Mouse (Mus musculus): Measurements from ENCODE around the gene Higd1b. TPM values are rescaled to one million over a fixed set of nuclear protein-coding genes. Genes with fewer than 3 reads are reported as not detected.

Higd1b gene
- 1.2 and 2.0 TPM in 2 replicates for polyA plus RNA-seq (2015; fragmentation: Nextera tagmentation; extraction: Ambion mirVana)

DNA sequence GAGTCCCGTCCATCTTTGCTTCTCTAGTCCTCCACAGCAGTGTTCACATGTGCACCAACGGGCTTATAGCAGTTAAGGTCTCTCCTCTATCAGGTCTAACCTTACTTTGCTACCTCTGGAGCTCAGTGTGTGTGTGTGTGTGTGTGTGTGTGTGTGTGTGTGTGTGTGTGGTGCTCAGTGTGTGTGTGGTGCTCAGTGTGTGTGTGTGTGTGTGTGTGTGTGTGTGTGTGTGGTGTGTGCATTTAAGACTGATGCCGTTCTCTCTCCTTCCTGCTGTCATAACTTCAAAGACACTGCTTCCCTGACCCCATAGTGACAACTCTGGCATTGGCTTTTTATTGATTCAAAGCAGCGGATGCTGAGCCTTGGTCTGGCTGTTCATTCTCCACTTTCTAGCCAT is at the start of gene Higd1b:
TSS of gene Higd1b (plus strand) at position 301 of the 400 bp plus-strand sequence.
- Histone ChIP-seq H3K4me1 (no peaks in the 10 kb centered on the region), H3K27ac (peak within 1 kb of the TSS; percentile 25; the same call in 1 of the 2 replicates), H3K4me2 (no peak within 1 kb of the TSS), H3K27me3 (no peaks in the 10 kb centered on the region), H3K9me3 (replicated peaks) (no peaks in the 10 kb centered on the region), H3K4me3 (no peak within 1 kb of the TSS), H3K9ac (no peak within 1 kb of the TSS), H3K36me3 (ENCODE audit: poor library complexity, severe bottlenecking) (peaks cover 46% of the 10 kb centered on the region)
- ATAC-seq, result no peak
- WGBS, result 83% methylated on average over 4 of the region's 4 CpGs

DNA sequence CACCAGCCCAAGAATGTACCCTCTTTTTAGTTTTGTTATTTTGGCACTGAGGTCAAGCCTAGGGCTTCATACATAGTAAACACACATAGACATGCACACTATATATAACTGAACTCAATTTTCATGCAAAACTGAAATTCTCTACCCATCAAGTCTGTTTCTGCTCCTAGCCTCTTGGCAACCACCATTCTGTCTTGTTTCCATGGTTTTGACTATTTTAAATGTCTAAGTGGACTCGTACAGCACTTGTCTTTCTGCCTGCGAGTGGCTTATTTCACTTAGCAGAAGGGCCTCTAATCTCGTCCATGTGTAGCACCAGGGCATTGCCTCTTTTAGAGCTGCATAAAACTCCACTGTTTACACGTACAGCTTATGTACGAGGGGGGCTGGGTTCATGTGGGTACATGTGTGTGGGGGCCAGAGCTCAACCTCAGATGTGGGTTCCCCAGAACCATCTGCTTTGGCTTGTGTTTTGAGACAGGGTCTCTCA is 47.9 kb upstream of the Higd1b start:
- H3K4me3 ChIP-seq, result no peak overlapping the region
- H3K4me2 ChIP-seq, result no peak overlapping the region
- no peak overlapping the region for H3K9ac ChIP-seq
- no peak for ATAC-seq
- H3K9me3 ChIP-seq (replicated peaks), result no peaks in the 10 kb centered on the region
- no peak overlapping the region for H3K27ac ChIP-seq
- 78% methylated on average over 5 of the region's 5 CpGs for WGBS
- H3K4me1 ChIP-seq, result no peaks in the 10 kb centered on the region
- no peaks in the 10 kb centered on the region for H3K27me3 ChIP-seq
- no peaks in the 10 kb centered on the region for H3K36me3 ChIP-seq (ENCODE audit: poor library complexity, severe bottlenecking)

DNA sequence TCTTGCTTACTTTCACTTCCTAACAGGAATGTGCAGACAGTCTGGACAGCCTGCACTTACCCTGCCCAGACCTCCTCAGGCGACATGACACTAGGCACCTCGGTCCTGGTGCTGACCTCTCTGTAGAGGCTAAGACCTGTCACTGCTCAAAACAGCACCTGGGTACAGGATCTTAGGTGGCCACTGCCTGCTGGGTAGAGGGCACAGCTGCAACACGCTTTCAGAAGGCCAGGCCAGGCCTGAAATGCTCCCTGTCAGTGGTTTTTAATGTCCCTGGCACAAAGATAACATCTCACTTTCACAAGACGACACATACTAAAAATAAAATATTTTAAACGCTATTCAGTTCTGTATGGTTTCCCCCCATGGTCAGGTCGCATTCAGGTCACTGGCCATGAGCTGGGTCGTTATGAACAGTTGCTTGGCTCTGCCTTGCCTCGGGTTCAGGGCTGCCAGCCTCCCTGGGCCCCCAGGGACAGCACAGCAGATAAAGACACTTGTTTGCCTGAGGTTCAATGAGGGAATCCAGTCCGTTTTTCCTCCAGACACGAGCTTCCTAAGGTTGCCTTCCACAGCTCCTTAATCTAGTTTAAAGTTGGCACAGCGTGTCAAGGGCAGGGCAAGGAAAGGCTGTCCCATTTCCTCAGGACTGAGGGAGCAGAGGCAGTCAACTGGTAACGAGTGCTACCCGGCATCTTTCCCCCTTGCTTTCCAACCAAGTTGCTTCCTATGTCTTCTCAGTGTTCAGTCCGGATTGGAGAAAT is 43.8 kb upstream of the Higd1b start:
- Histone ChIP-seq H3K27me3 (no peaks in the 10 kb centered on the region), H3K36me3 (ENCODE audit: poor library complexity, severe bottlenecking) (peaks cover 12% of the 10 kb centered on the region; the same call in 1 of the 2 replicates), H3K4me3 (no peak overlapping the region), H3K27ac (no peak overlapping the region), H3K9ac (no peak overlapping the region), H3K4me2 (no peak overlapping the region), H3K9me3 (replicated peaks) (no peaks in the 10 kb centered on the region), H3K4me1 (no peaks in the 10 kb centered on the region)
- no peak for ATAC-seq
- WGBS, result 63% methylated on average over 14 of the region's 14 CpGs

DNA sequence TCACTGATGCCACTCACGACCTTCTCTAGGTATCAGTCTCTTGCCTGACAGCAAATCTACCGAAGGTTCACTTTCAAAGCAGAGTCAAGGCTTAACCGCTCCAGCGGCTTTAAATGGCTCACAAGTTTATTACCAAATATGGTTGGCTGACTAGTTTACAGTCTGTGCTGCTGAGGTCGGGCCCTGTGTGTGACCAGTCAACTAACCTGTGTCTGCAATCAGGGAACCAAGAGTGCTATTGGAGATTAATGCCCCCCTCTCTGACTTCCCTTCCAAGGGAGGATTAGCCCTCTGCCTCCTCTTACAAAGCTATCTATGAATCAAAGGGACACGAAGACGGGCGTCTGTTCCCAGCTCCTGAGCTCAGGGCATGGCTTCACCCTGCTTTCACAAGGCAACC is 41.5 kb upstream of the Higd1b start:
- H3K36me3 ChIP-seq (ENCODE audit: poor library complexity, severe bottlenecking), result peaks cover 28% of the 10 kb centered on the region; the same call in 1 of the 2 replicates
- H3K9ac ChIP-seq, result no peak overlapping the region
- H3K4me1 ChIP-seq, result no peaks in the 10 kb centered on the region
- no peak for ATAC-seq
- no peak overlapping the region for H3K4me2 ChIP-seq
- no peak overlapping the region for H3K4me3 ChIP-seq
- WGBS, result 55% methylated on average over 8 of the region's 8 CpGs
- H3K27me3 ChIP-seq, result no peaks in the 10 kb centered on the region
- no peaks in the 10 kb centered on the region for H3K9me3 ChIP-seq (replicated peaks)
- H3K27ac ChIP-seq, result no peak overlapping the region

DNA sequence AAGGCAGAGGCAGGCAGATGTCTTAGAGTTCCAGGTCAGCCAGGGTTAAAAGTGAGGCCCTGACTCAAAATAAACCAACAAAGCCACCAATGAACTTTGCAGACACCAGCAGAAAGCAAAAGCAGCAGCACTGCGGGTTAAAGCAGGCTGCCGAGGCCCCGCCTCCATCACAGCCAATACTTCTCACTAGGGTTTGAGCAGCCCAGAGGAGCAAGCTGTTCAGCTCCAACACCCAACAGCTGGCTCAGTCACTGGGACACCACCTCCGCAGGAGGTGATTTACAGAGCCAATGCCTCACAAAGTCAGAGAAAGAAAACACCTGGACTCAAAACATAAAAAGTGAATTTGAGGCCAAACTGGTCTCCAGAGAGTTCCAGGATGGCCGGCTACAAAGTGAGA is 32.2 kb upstream of the Higd1b start:
- H3K4me2 ChIP-seq, result no peak overlapping the region
- no peaks in the 10 kb centered on the region for H3K4me1 ChIP-seq
- whole genome bisulfite sequencing, result 89% methylated on average over 5 of the region's 5 CpGs
- no peak for ATAC-seq
- no peak overlapping the region for H3K9ac ChIP-seq
- H3K9me3 ChIP-seq (replicated peaks), result no peaks in the 10 kb centered on the region
- H3K4me3 ChIP-seq, result no peak overlapping the region
- H3K36me3 ChIP-seq (ENCODE audit: poor library complexity, severe bottlenecking), result peaks cover 60% of the 10 kb centered on the region
- H3K27me3 ChIP-seq, result no peaks in the 10 kb centered on the region
- no peak overlapping the region for H3K27ac ChIP-seq

DNA sequence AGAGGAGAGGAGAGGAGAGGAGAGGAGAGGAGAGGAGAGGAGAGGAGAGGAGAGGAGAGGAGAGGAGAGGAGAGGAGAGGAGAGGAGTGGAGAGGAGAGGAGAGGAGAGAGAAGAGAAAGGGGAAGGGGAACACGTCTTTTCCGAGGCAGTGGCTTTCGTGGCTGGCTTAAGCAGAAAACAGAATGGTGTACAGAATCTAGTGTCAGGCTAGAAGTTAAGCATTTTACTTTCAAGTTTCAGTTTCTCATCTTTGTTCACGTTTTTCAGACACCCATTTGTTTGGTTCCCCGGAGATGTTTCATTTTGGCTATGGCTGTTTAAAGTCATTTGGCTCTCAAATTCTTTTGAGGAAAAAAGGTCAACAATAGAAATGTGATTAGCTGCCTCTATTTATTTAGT is 27.4 kb upstream of the Higd1b start:
- Histone ChIP-seq H3K4me3 (no peak overlapping the region), H3K27ac (no peak overlapping the region), H3K9me3 (replicated peaks) (no peaks in the 10 kb centered on the region), H3K9ac (no peak overlapping the region), H3K4me1 (peaks cover 20% of the 10 kb centered on the region), H3K27me3 (no peaks in the 10 kb centered on the region), H3K36me3 (ENCODE audit: poor library complexity, severe bottlenecking) (peaks cover 23% of the 10 kb centered on the region), H3K4me2 (no peak overlapping the region)
- ATAC-seq, result no peak
- WGBS, result 77% methylated on average over 5 of the region's 5 CpGs

DNA sequence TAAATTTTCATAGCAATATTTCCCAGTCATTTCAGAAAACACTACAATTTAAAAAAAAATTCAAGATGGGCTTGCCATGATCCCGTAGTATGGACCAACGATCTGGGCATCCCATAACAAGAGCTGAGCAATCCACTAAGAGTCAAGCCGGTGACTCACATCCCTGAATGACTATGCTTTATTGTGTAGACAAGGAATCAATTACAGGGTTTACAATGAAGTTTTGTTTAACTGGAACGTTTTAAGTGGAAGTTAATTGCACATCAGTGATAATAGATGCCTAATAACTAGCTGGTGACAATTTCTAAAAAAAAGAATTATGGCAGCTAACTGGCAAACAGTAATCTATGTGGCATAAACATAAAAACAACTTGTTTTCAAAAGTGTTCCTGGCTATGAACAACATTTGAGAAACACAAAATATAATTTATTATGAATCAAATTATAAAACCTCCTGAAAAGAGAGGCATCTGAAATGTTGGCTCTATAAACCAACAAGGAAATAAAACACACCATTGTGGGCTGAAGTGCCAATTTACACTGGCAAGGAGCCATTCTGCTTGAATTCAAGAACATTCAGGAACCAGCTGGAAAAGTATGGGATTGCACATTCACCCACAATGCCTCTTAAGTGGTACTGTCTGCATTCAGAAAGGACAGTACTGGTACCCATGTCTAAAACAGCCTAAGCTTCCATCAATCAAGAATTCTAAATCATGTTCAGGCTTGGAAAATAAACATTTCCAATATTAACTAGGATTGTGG is 24.7 kb upstream of the Higd1b start:
- Histone ChIP-seq H3K4me2 (no peak overlapping the region), H3K27ac (no peak overlapping the region), H3K9me3 (replicated peaks) (no peaks in the 10 kb centered on the region), H3K9ac (no peak overlapping the region), H3K27me3 (no peaks in the 10 kb centered on the region), H3K4me3 (no peak overlapping the region), H3K36me3 (ENCODE audit: poor library complexity, severe bottlenecking) (peaks cover 5% of the 10 kb centered on the region; the same call in 1 of the 2 replicates), H3K4me1 (peaks cover 26% of the 10 kb centered on the region)
- ATAC-seq, result no peak
- WGBS, result 28% methylated on average over 4 of the region's 4 CpGs

DNA sequence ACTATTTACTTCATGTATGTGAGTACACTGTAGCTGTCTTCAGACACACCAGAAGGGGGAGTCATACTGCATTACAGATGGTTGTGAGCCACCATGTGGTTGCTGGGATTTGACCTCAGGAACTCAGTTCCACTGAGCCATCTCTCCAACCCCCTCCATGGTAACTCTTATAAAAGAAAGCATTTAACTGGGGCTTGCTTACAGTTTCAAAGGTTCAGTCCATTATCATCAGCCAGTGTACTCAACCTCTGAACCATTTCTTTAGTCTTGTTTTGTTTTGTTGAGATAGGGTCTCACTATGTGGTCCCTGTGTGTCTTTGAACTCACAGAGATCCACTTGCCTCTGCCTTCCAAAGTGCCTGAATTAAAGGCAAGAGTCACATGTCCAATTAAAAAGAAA is 20.8 kb upstream of the Higd1b start:
- ATAC-seq, result no peak
- no peaks in the 10 kb centered on the region for H3K9me3 ChIP-seq (replicated peaks)
- no peak overlapping the region for H3K4me3 ChIP-seq
- H3K36me3 ChIP-seq (ENCODE audit: poor library complexity, severe bottlenecking), result peaks cover 5% of the 10 kb centered on the region; the same call in 1 of the 2 replicates
- H3K4me2 ChIP-seq, result no peak overlapping the region; the same call in 1 of the 2 replicates
- H3K9ac ChIP-seq, result no peak overlapping the region
- no peak overlapping the region for H3K27ac ChIP-seq
- H3K4me1 ChIP-seq, result peaks cover 46% of the 10 kb centered on the region
- H3K27me3 ChIP-seq, result no peaks in the 10 kb centered on the region

DNA sequence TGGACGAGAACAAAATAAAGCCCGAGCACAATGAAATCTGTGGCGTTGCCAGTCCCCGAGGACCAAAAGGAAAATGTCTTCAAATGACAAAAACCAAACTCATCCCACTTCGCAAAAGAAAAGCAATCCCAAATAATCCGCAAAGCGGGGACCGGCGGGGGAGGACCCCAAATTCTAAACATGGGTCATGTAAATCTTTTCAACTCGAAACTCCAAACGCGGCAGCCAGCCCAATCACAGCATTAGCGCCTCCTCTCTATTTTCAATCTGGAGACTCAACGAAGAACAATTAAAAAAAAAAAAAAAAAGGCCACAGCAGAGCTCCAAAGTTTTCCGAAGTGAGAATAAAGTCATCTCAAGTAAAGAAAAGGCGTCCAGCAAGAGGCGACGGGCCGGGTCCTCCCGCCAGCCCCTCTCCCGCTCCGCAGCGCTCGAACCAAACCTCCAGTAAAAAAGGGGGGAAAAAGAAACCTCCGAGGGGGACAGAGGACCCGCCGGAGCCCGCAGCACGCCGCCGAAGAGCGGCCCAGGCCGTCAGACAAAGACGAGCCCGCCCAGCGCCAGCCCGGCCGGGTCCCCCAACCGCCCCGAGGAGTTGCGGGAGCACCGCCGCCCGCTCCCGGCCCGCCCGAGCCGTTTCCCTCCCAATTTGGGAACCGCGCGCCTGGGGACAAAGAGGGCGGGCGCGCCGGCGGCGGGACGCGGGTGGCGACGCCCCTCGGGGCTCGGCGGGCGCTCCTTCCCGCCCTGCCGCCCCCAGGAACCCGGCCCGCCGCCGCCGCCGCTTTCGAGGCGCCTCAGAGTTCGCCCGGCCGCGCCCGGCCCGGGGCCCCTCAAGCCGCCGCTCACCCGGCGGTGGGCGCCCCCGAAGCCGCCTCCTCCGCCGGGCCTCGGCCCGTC is 17.3 kb upstream of the Higd1b start:
- Histone ChIP-seq H3K4me1 (peaks cover 32% of the 10 kb centered on the region), H3K36me3 (ENCODE audit: poor library complexity, severe bottlenecking) (no peaks in the 10 kb centered on the region), H3K27me3 (peaks cover 9% of the 10 kb centered on the region; the same call in 1 of the 2 replicates), H3K9me3 (replicated peaks) (no peaks in the 10 kb centered on the region), H3K27ac (peak overlapping the region; percentile 92), H3K4me2 (peak overlapping the region; percentile 88), H3K9ac (peak overlapping the region; percentile 95), H3K4me3 (peak overlapping the region; percentile 84)
- peak; percentile 65 for ATAC-seq
- WGBS, result under 1% methylated on average over 67 of the region's 92 CpGs

DNA sequence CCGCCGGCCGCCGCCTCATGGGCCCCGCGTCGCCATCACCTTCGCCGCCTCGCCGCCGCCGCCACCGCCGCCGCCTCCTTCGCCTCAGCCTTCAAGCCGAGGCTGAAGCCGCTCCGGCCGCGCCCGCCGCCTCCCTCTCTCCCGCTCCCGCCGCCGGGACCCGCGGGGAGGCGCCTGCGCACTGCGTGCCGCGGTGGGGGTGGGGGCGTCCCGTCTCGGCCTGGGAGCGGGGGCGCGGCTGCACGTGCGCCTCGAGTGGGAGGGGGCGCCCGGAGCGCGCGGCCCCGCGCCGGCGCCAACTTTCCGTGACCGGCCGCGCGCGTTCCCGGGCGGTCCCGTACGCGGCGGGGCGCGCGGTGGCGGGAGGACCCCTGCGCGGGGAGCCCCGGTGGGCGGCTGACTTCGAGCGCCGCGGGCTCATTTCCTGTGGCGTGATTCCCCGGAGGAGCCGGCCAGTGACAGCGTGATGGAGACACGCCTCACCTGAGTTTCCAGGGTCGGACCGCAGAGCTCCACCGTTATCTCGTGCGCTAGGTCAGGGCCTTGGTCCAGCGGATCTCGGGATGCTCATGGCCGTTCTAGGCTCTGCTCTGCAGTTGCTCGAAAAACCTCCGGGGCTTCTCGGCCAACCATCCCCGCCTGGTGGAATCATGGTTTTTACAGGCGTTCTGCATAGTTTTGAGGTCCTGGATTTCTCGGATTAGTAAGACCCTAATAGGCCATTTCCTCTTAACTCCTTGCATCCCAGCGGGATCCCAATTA is 16.4 kb upstream of the Higd1b start, which contains the start of gene Gjc1:
TSS of gene Gjc1 (minus strand) at position 680 of the 762 bp plus-strand sequence.
- Histone ChIP-seq H3K4me2 (peak within 1 kb of the TSS; percentile 88), H3K9ac (peak within 1 kb of the TSS; percentile 95), H3K9me3 (replicated peaks) (no peaks in the 10 kb centered on the region), H3K27ac (peak within 1 kb of the TSS; percentile 92), H3K27me3 (peaks cover 9% of the 10 kb centered on the region; the same call in 1 of the 2 replicates), H3K4me3 (peak within 1 kb of the TSS; percentile 84), H3K36me3 (ENCODE audit: poor library complexity, severe bottlenecking) (no peaks in the 10 kb centered on the region), H3K4me1 (peaks cover 32% of the 10 kb centered on the region)
- peak; percentile 89 for ATAC-seq
- 0% methylated on average over 61 of the region's 97 CpGs for WGBS
